Mouse (Mus musculus) forebrain, embryonic 13.5 days (tissue): ENCODE measurements at regions not wholly inside any gene's neighbourhood (a gene's known extent, or its start where the extent isn't known, plus 50 kb on each side); places are given as distances from the start of the nearest gene placed in this dataset.

Experiments used
- ATAC-seq: fragments of 200-750 bp; cut with Nextera tagmentation; 2 replicates; pipeline ENCODE4 v1.8.0; 2017
- H3K27ac ChIP-seq: fragments of 300-500 bp; sonication (generic); 2 replicates; pipeline ENCODE4 v1.5.1; 2015; ENCODE audit warnings: inconsistent platforms, mild to moderate bottlenecking, moderate library complexity
- H3K27me3 ChIP-seq: fragments of 300-500 bp; sonication (generic); 2 replicates; pipeline ENCODE4 v1.6.1; 2015; ENCODE audit warnings: mild to moderate bottlenecking, inconsistent platforms
- H3K36me3 ChIP-seq: fragments of 300-500 bp; sonication (generic); 2 replicates; pipeline ENCODE4 v1.6.1; 2015; ENCODE audit warnings: mild to moderate bottlenecking, inconsistent platforms; ENCODE audit not compliant: poor library complexity, severe bottlenecking
- H3K4me1 ChIP-seq: fragments of 300-500 bp; sonication (generic); 2 replicates; pipeline ENCODE4 v1.6.1; 2015; ENCODE audit warnings: inconsistent platforms
- H3K4me2 ChIP-seq: fragments of 300-500 bp; sonication (generic); 2 replicates; pipeline ENCODE4 v1.6.1; 2015; ENCODE audit warnings: inconsistent platforms, mild to moderate bottlenecking, moderate library complexity
- H3K4me3 ChIP-seq: fragments of 300-500 bp; sonication (generic); 2 replicates; pipeline ENCODE4 v1.5.1; 2015; ENCODE audit warnings: mild to moderate bottlenecking, inconsistent platforms
- H3K9ac ChIP-seq: fragments of 300-500 bp; sonication (generic); 2 replicates; pipeline ENCODE4 v1.6.1; 2015; ENCODE audit warnings: mild to moderate bottlenecking, inconsistent platforms
- H3K9me3 ChIP-seq: fragments of 300-500 bp; sonication (generic); replicated peaks from 2 replicates; pipeline ENCODE4 v1.6.1; 2016; ENCODE audit warnings: inconsistent platforms
- WGBS: fragments of 180-500 bp; shearing (Covaris S2); methylation state at CpG from one replicate; pipeline ENCODE4 v1.1.7; 2015; 5-methylcytosine and 5-hydroxymethylcytosine counted together

GRCm38 (mm10) chr3:50687755-50688154 is 244.3 kb upstream of the Slc7a11 start:
- Histone ChIP-seq H3K27me3 (no peaks in the 10 kb centered on the region), H3K4me2 (no peak overlapping the region), H3K36me3 (no peaks in the 10 kb centered on the region), H3K4me3 (no peak overlapping the region), H3K9ac (no peak overlapping the region), H3K9me3 (no peaks in the 10 kb centered on the region), H3K4me1 (no peaks in the 10 kb centered on the region), H3K27ac (no peak overlapping the region)
- ATAC-seq: 0 out of 2 replicates have a peak, but pooled peaks have one; percentile 21
- WGBS: 76% methylated on average over 3 of the region's 3 CpGs

- no peak for ATAC-seq
- Histone ChIP-seq H3K4me1 (peaks cover 16% of the 10 kb centered on the region), H3K36me3 (no peaks in the 10 kb centered on the region), H3K4me2 (no peak overlapping the region), H3K9ac (no peak overlapping the region), H3K4me3 (no peak overlapping the region), H3K27me3 (no peaks in the 10 kb centered on the region), H3K9me3 (no peaks in the 10 kb centered on the region), H3K27ac (no peak overlapping the region)
- 50% methylated on average over 5 of the region's 5 CpGs for WGBS
These were observed 235.2 kb upstream of the Slc7a11 start for GRCm38 (mm10) chr3:50678611-50678988.

- Histone ChIP-seq H3K36me3 (no peaks in the 10 kb centered on the region), H3K4me1 (peaks cover 16% of the 10 kb centered on the region), H3K9ac (no peak overlapping the region), H3K4me3 (no peak overlapping the region), H3K9me3 (no peaks in the 10 kb centered on the region), H3K27me3 (no peaks in the 10 kb centered on the region), H3K4me2 (peak overlapping the region; percentile 24; the same call in 1 of the 2 replicates), H3K27ac (peak overlapping the region; percentile 31; the same call in 1 of the 2 replicates)
- ATAC-seq: peak; percentile 68; the same call in 1 of the 2 replicates
- WGBS: 36% methylated on average over 13 of the region's 13 CpGs
These were observed 234.7 kb upstream of the Slc7a11 start for GRCm38 (mm10) chr3:50677953-50678610.

- H3K27me3 ChIP-seq: no peaks in the 10 kb centered on the region
- no peak for ATAC-seq
- H3K9me3 ChIP-seq: no peaks in the 10 kb centered on the region
- no peak overlapping the region for H3K9ac ChIP-seq
- H3K4me1 ChIP-seq: peaks cover 16% of the 10 kb centered on the region
- 92% methylated on average over 1 of the region's 1 CpGs for WGBS
- H3K36me3 ChIP-seq: no peaks in the 10 kb centered on the region
- no peak overlapping the region for H3K4me3 ChIP-seq
- no peak overlapping the region for H3K4me2 ChIP-seq
- no peak overlapping the region for H3K27ac ChIP-seq
These were observed 232.4 kb upstream of the Slc7a11 start for GRCm38 (mm10) chr3:50675769-50676168.

GRCm38 (mm10) chr3:50674860-50675566 is 231.6 kb upstream of the Slc7a11 start:
- WGBS: 89% methylated on average over 4 of the region's 4 CpGs
- H3K9ac ChIP-seq: no peak overlapping the region
- no peak overlapping the region for H3K27ac ChIP-seq
- peaks cover 16% of the 10 kb centered on the region for H3K4me1 ChIP-seq
- H3K9me3 ChIP-seq: no peaks in the 10 kb centered on the region
- no peak overlapping the region for H3K4me2 ChIP-seq
- no peaks in the 10 kb centered on the region for H3K27me3 ChIP-seq
- no peak overlapping the region for H3K4me3 ChIP-seq
- ATAC-seq: no peak
- no peaks in the 10 kb centered on the region for H3K36me3 ChIP-seq

- Histone ChIP-seq H3K27ac (no peak overlapping the region), H3K9me3 (no peaks in the 10 kb centered on the region), H3K4me2 (no peak overlapping the region), H3K9ac (no peak overlapping the region), H3K4me3 (no peak overlapping the region), H3K27me3 (no peaks in the 10 kb centered on the region), H3K4me1 (no peaks in the 10 kb centered on the region), H3K36me3 (no peaks in the 10 kb centered on the region)
- 81% methylated on average over 6 of the region's 6 CpGs for WGBS
- ATAC-seq: no peak
These were observed 221.9 kb upstream of the Slc7a11 start for GRCm38 (mm10) chr3:50665316-50665715.

GRCm38 (mm10) chr3:50660966-50661365 is 217.6 kb upstream of the Slc7a11 start:
- 81% methylated on average over 7 of the region's 7 CpGs for WGBS
- no peak for ATAC-seq
- Histone ChIP-seq H3K4me2 (no peak overlapping the region), H3K4me3 (no peak overlapping the region), H3K9me3 (no peaks in the 10 kb centered on the region), H3K27me3 (no peaks in the 10 kb centered on the region), H3K9ac (no peak overlapping the region), H3K36me3 (no peaks in the 10 kb centered on the region), H3K27ac (no peak overlapping the region), H3K4me1 (no peaks in the 10 kb centered on the region)

GRCm38 (mm10) chr3:50660566-50660965 is 217.2 kb upstream of the Slc7a11 start:
- H3K4me1 ChIP-seq: no peaks in the 10 kb centered on the region
- 86% methylated on average over 3 of the region's 3 CpGs for WGBS
- no peak for ATAC-seq
- H3K27me3 ChIP-seq: no peaks in the 10 kb centered on the region
- H3K4me2 ChIP-seq: no peak overlapping the region
- H3K9me3 ChIP-seq: no peaks in the 10 kb centered on the region
- no peak overlapping the region for H3K9ac ChIP-seq
- H3K27ac ChIP-seq: no peak overlapping the region
- H3K4me3 ChIP-seq: no peak overlapping the region
- no peaks in the 10 kb centered on the region for H3K36me3 ChIP-seq

GRCm38 (mm10) chr3:50657890-50658289 is 214.5 kb upstream of the Slc7a11 start:
- H3K4me2 ChIP-seq: no peak overlapping the region
- H3K9me3 ChIP-seq: no peaks in the 10 kb centered on the region
- no peaks in the 10 kb centered on the region for H3K4me1 ChIP-seq
- H3K27me3 ChIP-seq: no peaks in the 10 kb centered on the region
- 78% methylated on average over 2 of the region's 2 CpGs for WGBS
- H3K9ac ChIP-seq: no peak overlapping the region
- H3K36me3 ChIP-seq: no peaks in the 10 kb centered on the region
- H3K27ac ChIP-seq: no peak overlapping the region
- H3K4me3 ChIP-seq: no peak overlapping the region
- no peak for ATAC-seq

GRCm38 (mm10) chr3:50654441-50654840 is 211.0 kb upstream of the Slc7a11 start:
- Histone ChIP-seq H3K27me3 (no peaks in the 10 kb centered on the region), H3K4me2 (no peak overlapping the region), H3K9ac (no peak overlapping the region), H3K4me1 (no peaks in the 10 kb centered on the region), H3K27ac (no peak overlapping the region), H3K9me3 (no peaks in the 10 kb centered on the region), H3K36me3 (no peaks in the 10 kb centered on the region), H3K4me3 (no peak overlapping the region)
- ATAC-seq: no peak
- WGBS: 71% methylated on average over 2 of the region's 2 CpGs

- Histone ChIP-seq H3K4me1 (no peaks in the 10 kb centered on the region), H3K27me3 (no peaks in the 10 kb centered on the region), H3K9me3 (no peaks in the 10 kb centered on the region), H3K4me2 (no peak overlapping the region), H3K36me3 (no peaks in the 10 kb centered on the region), H3K4me3 (no peak overlapping the region), H3K27ac (no peak overlapping the region), H3K9ac (no peak overlapping the region)
- ATAC-seq: no peak
- WGBS: 97% methylated on average over 3 of the region's 3 CpGs
These were observed 208.9 kb upstream of the Slc7a11 start for GRCm38 (mm10) chr3:50652265-50652664.

GRCm38 (mm10) chr3:50643068-50643467 is 199.7 kb upstream of the Slc7a11 start:
- no peak overlapping the region for H3K9ac ChIP-seq
- H3K4me1 ChIP-seq: peaks cover 12% of the 10 kb centered on the region; the same call in 1 of the 2 replicates
- H3K4me2 ChIP-seq: no peak overlapping the region
- WGBS: 39% methylated on average over 2 of the region's 2 CpGs
- no peaks in the 10 kb centered on the region for H3K36me3 ChIP-seq
- H3K27ac ChIP-seq: no peak overlapping the region
- no peak overlapping the region for H3K4me3 ChIP-seq
- H3K9me3 ChIP-seq: no peaks in the 10 kb centered on the region
- no peaks in the 10 kb centered on the region for H3K27me3 ChIP-seq
- ATAC-seq: peak; percentile 55; the same call in 1 of the 2 replicates
